Mouse (Mus musculus) hindbrain, embryonic 14.5 days (tissue): Measurements from ENCODE around the gene Zfp51. TPM values are rescaled to one million over a fixed set of nuclear protein-coding genes. Genes with fewer than 3 reads are reported as not detected.
A peak's percentile ranks its signal among the peaks of the same experiment; 100 is the strongest.
"Not testable (repeated sequence)": the region's sequence is repeated elsewhere in the genome, so short reads cannot be mapped to it uniquely, and the experiment has no call there.

Experiments
- ATAC-seq: fragments of 200-750 bp; cut with Nextera tagmentation; 2 replicates; pipeline ENCODE4 v1.8.0; 2017; ENCODE audit warnings: moderate number of reproducible peaks, mild to moderate bottlenecking, moderate TSS enrichment, moderate library complexity; ENCODE audit not compliant: low FRiP score
- DNase-seq: peaks from one replicate; pipeline ENCODE4 v3.0.0-alpha.2; 2015; ENCODE audit warnings: low spot score
- H3K27ac ChIP-seq: fragments of 300-500 bp; sonication (generic); 2 replicates; pipeline ENCODE4 v1.5.1; 2014; ENCODE audit warnings: mild to moderate bottlenecking, moderate library complexity
- H3K27me3 ChIP-seq: fragments of 300-500 bp; sonication (generic); 2 replicates; pipeline ENCODE4 v1.6.1; 2014; ENCODE audit warnings: mild to moderate bottlenecking, low read length, mixed read lengths; ENCODE audit not compliant: control insufficient read depth, insufficient read depth
- H3K36me3 ChIP-seq: fragments of 300-500 bp; sonication (generic); replicated peaks from 2 replicates; pipeline ENCODE4 v1.6.1; 2014; ENCODE audit not compliant: control insufficient read depth, insufficient read depth
- H3K4me1 ChIP-seq: fragments of 300-500 bp; sonication (generic); replicated peaks from 2 replicates; pipeline ENCODE4 v1.6.1; 2014; ENCODE audit warnings: antibody characterized with exemption, low read length, mixed read lengths; ENCODE audit not compliant: control insufficient read depth, insufficient read depth
- H3K4me2 ChIP-seq: fragments of 300-500 bp; sonication (generic); replicated peaks from 2 replicates; pipeline ENCODE4 v1.6.1; 2014; ENCODE audit warnings: mild to moderate bottlenecking, moderate library complexity
- H3K4me3 ChIP-seq: fragments of 300-500 bp; sonication (generic); replicated peaks from 2 replicates; pipeline ENCODE4 v1.5.1; 2014; ENCODE audit warnings: mild to moderate bottlenecking, low read length
- H3K9ac ChIP-seq: fragments of 300-500 bp; sonication (generic); 2 replicates; pipeline ENCODE4 v1.6.1; 2014
- H3K9me3 ChIP-seq: fragments of 300-500 bp; sonication (generic); 2 replicates; pipeline ENCODE4 v1.6.1; 2016; ENCODE audit warnings: low read length; ENCODE audit not compliant: control insufficient read depth
- WGBS: fragments of 180-500 bp; shearing (Covaris S2); extraction: QIAGEN DNeasy Blood & Tissue Kit; methylation state at CpG from one replicate; pipeline ENCODE4 v1.1.7; 2014; 5-methylcytosine and 5-hydroxymethylcytosine counted together
- polyA plus RNA-seq: library from polyadenylated mRNA; unstranded; fragments of >200 nt; fragmentation: Nextera tagmentation; extraction: Ambion mirVana; gene quantifications from 2 replicates; pipeline ENCODE4 v1.2.1, GENCODE M21; 2014

Gene Zfp51
- polyA plus RNA-seq, 1 experiment from 2014 or later = 14.4 TPM

GRCm38 (mm10) chr17:21474729-21475128, 24.6 kb downstream of the Zfp51 start:
- H3K36me3 ChIP-seq, H3K27me3 ChIP-seq, DNase-seq, H3K4me2 ChIP-seq, H3K4me1 ChIP-seq, H3K9me3 ChIP-seq, H3K9ac ChIP-seq, H3K27ac ChIP-seq, H3K4me3 ChIP-seq, ATAC-seq: not testable (repeated sequence)
- 31% methylated on average over 9 of the region's 10 CpGs for WGBS

DNA sequence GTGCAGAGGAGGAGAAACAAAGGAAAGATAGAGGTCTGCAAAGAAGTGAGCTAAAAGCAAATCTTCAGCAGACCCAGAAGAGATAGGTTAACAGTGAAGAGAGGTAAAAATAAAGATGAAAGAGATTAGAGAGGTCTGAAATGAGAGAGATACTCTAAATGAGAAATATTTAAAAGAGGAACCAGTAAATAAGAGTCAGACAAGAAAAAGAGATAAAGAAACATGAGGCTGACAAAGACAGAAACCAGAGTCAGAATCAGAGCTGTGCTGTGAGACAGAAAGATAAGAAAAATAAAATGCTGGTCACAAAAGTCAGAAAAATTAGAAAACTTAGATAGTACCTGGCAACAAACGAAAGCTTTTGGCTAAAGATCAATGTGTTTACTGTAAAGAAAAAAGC, 25.1 kb downstream of the Zfp51 start:
- not testable (repeated sequence) for H3K4me3 ChIP-seq, DNase-seq, H3K4me2 ChIP-seq, ATAC-seq, H3K9ac ChIP-seq, H3K4me1 ChIP-seq, H3K36me3 ChIP-seq, H3K27ac ChIP-seq, H3K27me3 ChIP-seq, H3K9me3 ChIP-seq
- WGBS = 100% methylated on average over 1 of the region's 1 CpGs

- H3K4me2 ChIP-seq, H3K9me3 ChIP-seq, H3K36me3 ChIP-seq, DNase-seq, H3K4me1 ChIP-seq, H3K4me3 ChIP-seq, ATAC-seq, H3K27ac ChIP-seq, H3K27me3 ChIP-seq, H3K9ac ChIP-seq: not testable (repeated sequence)
- WGBS = 83% methylated on average over 4 of the region's 9 CpGs
Measured at GRCm38 (mm10) chr17:21476351-21476750, 26.2 kb downstream of the Zfp51 start.

GRCm38 (mm10) chr17:21478103-21478777, 28.1 kb downstream of the Zfp51 start:
- H3K9me3 ChIP-seq, H3K4me1 ChIP-seq, H3K9ac ChIP-seq, H3K36me3 ChIP-seq, H3K4me2 ChIP-seq, ATAC-seq, DNase-seq, H3K27ac ChIP-seq, H3K4me3 ChIP-seq, H3K27me3 ChIP-seq: not testable (repeated sequence)
- 75% methylated on average over 8 of the region's 10 CpGs for WGBS

GRCm38 (mm10) chr17:21488760-21489499, 38.8 kb downstream of the Zfp51 start, which contains the start of gene Zfp53:
Gene Zfp53, plus strand, starts transcription at chr17:21488998.
- peak within 1 kb of the TSS; percentile 70 for H3K27ac ChIP-seq
- peak; percentile 82 for DNase-seq
- H3K4me2 ChIP-seq = peak within 1 kb of the TSS; percentile 77
- H3K4me3 ChIP-seq = peak within 1 kb of the TSS; percentile 89
- H3K9me3 ChIP-seq = no peaks in the 10 kb centered on the region
- ATAC-seq = peak; percentile 100
- peaks cover 3% of the 10 kb centered on the region for H3K36me3 ChIP-seq
- H3K27me3 ChIP-seq = no peaks in the 10 kb centered on the region
- H3K9ac ChIP-seq = peak within 1 kb of the TSS; percentile 82
- H3K4me1 ChIP-seq = peaks cover 7% of the 10 kb centered on the region
- 1% methylated on average over 34 of the region's 34 CpGs for WGBS

- no peaks in the 10 kb centered on the region for H3K27me3 ChIP-seq
- peaks cover 9% of the 10 kb centered on the region for H3K36me3 ChIP-seq
- no peak overlapping the region for H3K27ac ChIP-seq
- no peaks in the 10 kb centered on the region for H3K9me3 ChIP-seq
- ATAC-seq = no peak
- DNase-seq = no peak
- 20% methylated on average over 8 of the region's 8 CpGs for WGBS
- H3K9ac ChIP-seq = peak overlapping the region; percentile 82
- H3K4me1 ChIP-seq = peaks cover 7% of the 10 kb centered on the region
- H3K4me3 ChIP-seq = peak overlapping the region; percentile 89
- H3K4me2 ChIP-seq = peak overlapping the region; percentile 77
Measured at GRCm38 (mm10) chr17:21489500-21490001, 39.4 kb downstream of the Zfp51 start.

DNA sequence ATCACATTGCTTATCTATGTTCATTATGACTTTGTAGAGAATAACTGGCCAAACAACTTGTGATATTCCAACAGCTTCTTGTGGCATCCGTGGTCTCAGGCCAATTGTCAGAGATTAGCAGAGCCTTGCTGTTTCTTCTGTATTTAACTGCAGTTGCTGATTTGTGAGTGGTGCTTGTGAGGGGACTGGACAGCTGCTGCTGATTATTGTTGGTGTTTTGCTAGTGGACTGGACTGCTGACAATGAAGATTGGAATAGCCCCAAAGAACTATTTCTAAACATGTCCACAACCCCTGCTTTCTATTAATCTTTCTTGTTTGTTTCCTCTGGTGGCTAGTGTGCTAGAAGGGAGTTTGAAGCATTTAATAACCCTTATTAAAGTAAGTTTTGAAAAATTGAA, 51.2 kb downstream of the Zfp51 start:
- H3K9ac ChIP-seq = no peak overlapping the region
- no peak overlapping the region for H3K27ac ChIP-seq
- no peak for ATAC-seq
- H3K27me3 ChIP-seq = no peaks in the 10 kb centered on the region
- WGBS = 84% methylated on average over 1 of the region's 1 CpGs
- H3K9me3 ChIP-seq = no peaks in the 10 kb centered on the region
- peaks cover 5% of the 10 kb centered on the region; the same call in 1 of the 2 replicates for H3K36me3 ChIP-seq
- no peak overlapping the region for H3K4me2 ChIP-seq
- H3K4me1 ChIP-seq = no peaks in the 10 kb centered on the region
- DNase-seq = no peak
- H3K4me3 ChIP-seq = no peak overlapping the region

DNA sequence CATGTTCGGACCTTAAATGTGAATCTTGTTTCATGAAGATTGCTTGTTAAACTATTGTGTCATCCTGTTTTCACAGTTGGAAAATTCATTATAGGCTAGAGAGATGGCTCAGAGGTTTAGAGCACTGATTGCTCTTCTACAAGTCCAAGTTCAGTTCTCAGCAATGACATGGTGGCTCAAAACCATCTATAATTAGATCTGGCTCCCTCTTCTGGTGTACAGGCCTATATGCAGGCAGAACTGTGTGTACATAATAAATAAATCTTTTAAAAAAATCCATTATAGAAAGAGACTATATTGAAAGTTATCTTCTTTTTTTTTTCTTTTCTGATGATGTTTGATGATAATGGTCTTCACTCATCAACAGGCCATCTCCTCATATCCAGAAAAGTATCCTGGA, 54.4 kb downstream of the Zfp51 start:
- no peak for DNase-seq

GRCm38 (mm10) chr17:21506258-21506657, 56.1 kb downstream of the Zfp51 start:
- no peak overlapping the region for H3K4me2 ChIP-seq
- no peaks in the 10 kb centered on the region for H3K9me3 ChIP-seq
- ATAC-seq (no peak), DNase-seq (no peak)
- no peak overlapping the region for H3K4me3 ChIP-seq
- no peak overlapping the region for H3K27ac ChIP-seq
- no peaks in the 10 kb centered on the region for H3K27me3 ChIP-seq
- H3K4me1 ChIP-seq = no peaks in the 10 kb centered on the region
- no peak overlapping the region for H3K9ac ChIP-seq
- peaks cover 18% of the 10 kb centered on the region for H3K36me3 ChIP-seq
- WGBS = 98% methylated on average over 3 of the region's 3 CpGs

More for the DNA sequence above, 54.4 kb downstream of the Zfp51 start:
- H3K4me3 ChIP-seq = no peak overlapping the region
- 96% methylated on average over 1 of the region's 1 CpGs for WGBS
- H3K36me3 ChIP-seq = peaks cover 21% of the 10 kb centered on the region
- ATAC-seq = no peak
- H3K4me1 ChIP-seq = no peaks in the 10 kb centered on the region
- no peak overlapping the region for H3K27ac ChIP-seq
- H3K27me3 ChIP-seq = no peaks in the 10 kb centered on the region
- no peak overlapping the region for H3K4me2 ChIP-seq
- H3K9me3 ChIP-seq = no peaks in the 10 kb centered on the region
- no peak overlapping the region for H3K9ac ChIP-seq
